Mouse (Mus musculus) heart, adult 2 months (tissue): Measurements from ENCODE around the gene Car10.
"Not testable (repeated sequence)": the region's sequence is repeated elsewhere in the genome, so short reads cannot be mapped to it uniquely, and the experiment has no call there.

Source experiments
- CTCF ChIP-seq: fragments of 200-600 bp; IDR thresholded peaks from 2 replicates; pipeline ENCODE4 v1.8.1; 2022; ENCODE audit warnings: antibody characterized with exemption, mild to moderate bottlenecking, moderate library complexity
- POLR2A ChIP-seq: fragments of 200-500 bp; IDR thresholded peaks from 2 replicates; pipeline ENCODE4 v1.6.1; 2011; ENCODE audit warnings: mild to moderate bottlenecking, low read depth, low read length, control low read depth; ENCODE audit not compliant: insufficient read depth

DNA sequence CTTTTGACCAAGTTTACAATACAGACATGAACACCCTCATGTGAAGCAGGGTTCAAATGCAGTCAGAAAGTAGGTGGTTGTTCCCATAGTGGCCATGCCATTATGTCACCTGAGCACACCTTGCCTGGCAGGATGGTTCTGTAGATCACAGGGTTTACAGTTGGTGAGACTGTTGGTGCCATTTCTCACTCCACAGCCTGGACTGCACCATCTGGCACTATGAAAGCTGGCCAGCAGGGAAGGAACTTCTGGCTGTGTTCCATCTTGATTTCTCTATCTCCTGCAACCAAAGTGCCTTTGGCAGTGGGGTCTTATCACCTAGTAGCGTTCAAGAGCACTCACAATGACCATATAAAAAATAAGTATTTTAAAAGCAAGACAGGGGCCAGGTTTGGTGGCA, 303.3 kb downstream of the Car10 start:
- TF ChIP-seq CTCF, POLR2A: not testable (repeated sequence)
